Mouse (Mus musculus) G1E (cell line): Measurements from ENCODE around the gene Pex10. TPM values are rescaled to one million over a fixed set of nuclear protein-coding genes. Genes with fewer than 3 reads are reported as not detected.
A peak's percentile ranks its signal among the peaks of the same experiment; 100 is the strongest.

Source experiments
- ATAC-seq: 2 replicates; pipeline ENCODE4 v1.8.0; 2016; ENCODE audit warnings: mild to moderate bottlenecking; ENCODE audit not compliant: insufficient number of reproducible peaks, poor library complexity, low FRiP score, severe bottlenecking; ENCODE audit errors: extremely low read depth
- DNase-seq: peaks from one replicate; pipeline ENCODE4 v3.0.0; 2012; ENCODE audit warnings: low spot score
- H3K27me3 ChIP-seq: 2 replicates; pipeline ENCODE4 v1.6.1; 2012; ENCODE audit warnings: mild to moderate bottlenecking, low read length, inconsistent platforms; ENCODE audit not compliant: insufficient read depth
- H3K36me3 ChIP-seq: replicated peaks from 2 replicates; pipeline ENCODE3; 2012; ENCODE audit warnings: mild to moderate bottlenecking, inconsistent platforms
- H3K4me1 ChIP-seq: 2 replicates; pipeline ENCODE4 v1.6.1; 2012; ENCODE audit warnings: low read depth, low read length, inconsistent platforms, mixed read lengths; ENCODE audit not compliant: insufficient read depth
- H3K4me3 ChIP-seq: 2 replicates; pipeline ENCODE4 v1.5.1; 2012; ENCODE audit warnings: low read depth, mild to moderate bottlenecking, inconsistent platforms, low read length, moderate library complexity, mixed read lengths
- H3K9me3 ChIP-seq: replicated peaks from 2 replicates; pipeline ENCODE4 v1.6.1; 2012; ENCODE audit warnings: inconsistent platforms
- CTCF ChIP-seq: IDR thresholded peaks from 2 replicates; pipeline ENCODE4 v1.5.1; 2012; ENCODE audit warnings: low read depth, low read length, inconsistent platforms, mixed read lengths
- GATA1 ChIP-seq: IDR thresholded peaks from 2 replicates; pipeline ENCODE4 v1.6.1; 2012; ENCODE audit warnings: borderline replicate concordance, low read length, inconsistent platforms, mixed read lengths
- GATA2 ChIP-seq: IDR thresholded peaks from 2 replicates; pipeline ENCODE4 v1.6.1; 2012; ENCODE audit warnings: low read depth, low read length, inconsistent platforms, borderline replicate concordance
- POLR2AphosphoS5 ChIP-seq: IDR thresholded peaks from 2 replicates; pipeline ENCODE4 v1.6.1; 2012; ENCODE audit warnings: low read depth, low read length, inconsistent platforms; ENCODE audit not compliant: insufficient replicate concordance
- TAL1 ChIP-seq: conservative IDR thresholded peaks from 2 replicates; pipeline ENCODE4 v1.6.1; 2012; ENCODE audit warnings: low read depth, low read length, inconsistent platforms, mixed read lengths
- polyA plus RNA-seq: library from polyadenylated mRNA; stranded (reverse); fragments of >175 nt; gene quantifications from 2 replicates; pipeline ENCODE4 v1.2.3, GENCODE M21; 2012
- total RNA-seq, 2 experiments: library from RNA; stranded (forward) in 1 of 2; stranded (reverse) in 1 of 2; fragments of 200-1000 nt in 1 of 2; fragments of >200 nt in 1 of 2; fragmentation: Nextera tagmentation in 1 of 2; gene quantifications; 2 replicates each; pipeline ENCODE4 v1.2.3; 2014 to 2017

Pex10 gene
- total and polyA plus RNA-seq, 3 experiments, result 15.9 to 30.3 (median 23.4) TPM

DNA sequence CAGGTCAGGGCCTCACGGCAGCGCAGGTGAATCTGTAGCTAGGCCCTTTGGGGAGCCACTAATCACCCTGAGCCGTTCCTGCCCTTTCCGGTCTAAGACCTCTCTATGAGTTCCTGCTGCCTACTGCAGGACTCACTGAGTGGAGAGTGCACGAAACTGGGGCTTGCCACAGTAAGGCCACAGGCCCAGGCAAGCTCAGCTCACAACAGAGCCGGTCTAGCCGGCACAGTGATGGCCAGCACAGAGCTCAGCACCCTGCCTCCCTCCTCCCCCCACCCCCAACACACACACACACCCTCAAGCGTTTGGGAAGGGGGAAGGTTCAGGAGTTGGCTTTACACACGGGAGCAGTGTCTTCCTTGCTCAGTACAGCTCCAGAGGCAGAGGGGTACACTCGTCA, 8.5 kb upstream of the Pex10 start:
- TF ChIP-seq GATA2 (no peak), CTCF (no peak), GATA1 (no peak), POLR2AphosphoS5 (no peak), TAL1 (no peak)
- no peak overlapping the region for H3K4me3 ChIP-seq
- peaks cover 19% of the 10 kb centered on the region for H3K4me1 ChIP-seq
- no peaks in the 10 kb centered on the region for H3K36me3 ChIP-seq
- H3K9me3 ChIP-seq, result no peaks in the 10 kb centered on the region
- DNase-seq (no peak), ATAC-seq (no peak)
- peaks cover 69% of the 10 kb centered on the region for H3K27me3 ChIP-seq

DNA sequence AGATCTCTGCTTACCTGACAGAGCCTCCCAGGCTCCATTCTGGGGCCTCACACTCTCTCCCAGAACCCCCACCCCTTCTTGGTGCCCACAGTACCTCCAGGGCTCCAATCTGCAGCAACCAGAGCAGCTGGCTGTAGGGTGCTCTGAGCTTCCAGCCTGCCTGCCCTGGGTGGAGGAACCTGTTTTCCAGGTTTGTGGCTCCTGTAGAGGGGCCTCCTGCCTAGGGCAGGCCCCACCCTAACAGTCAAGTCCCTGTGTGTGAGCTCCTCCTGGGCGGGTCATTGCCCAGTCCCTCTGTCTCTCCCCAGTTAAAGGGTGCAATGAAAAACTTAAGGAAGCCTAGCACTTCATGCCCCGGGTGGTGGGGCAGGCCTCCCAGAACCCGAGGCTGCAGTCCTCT, 2.9 kb upstream of the Pex10 start:
- ATAC-seq, result no peak
- Histone ChIP-seq H3K4me3 (peak overlapping the region; percentile 22; the same call in 1 of the 2 replicates), H3K4me1 (peaks cover 46% of the 10 kb centered on the region), H3K36me3 (peaks cover 13% of the 10 kb centered on the region), H3K27me3 (peaks cover 30% of the 10 kb centered on the region), H3K9me3 (no peaks in the 10 kb centered on the region)
- DNase-seq, result no peak
- TF ChIP-seq GATA1, result no peak
- TF ChIP-seq TAL1, result no peak
- TF ChIP-seq GATA2, result no peak
- no peak for TF ChIP-seq CTCF
- TF ChIP-seq POLR2AphosphoS5, result no peak

DNA sequence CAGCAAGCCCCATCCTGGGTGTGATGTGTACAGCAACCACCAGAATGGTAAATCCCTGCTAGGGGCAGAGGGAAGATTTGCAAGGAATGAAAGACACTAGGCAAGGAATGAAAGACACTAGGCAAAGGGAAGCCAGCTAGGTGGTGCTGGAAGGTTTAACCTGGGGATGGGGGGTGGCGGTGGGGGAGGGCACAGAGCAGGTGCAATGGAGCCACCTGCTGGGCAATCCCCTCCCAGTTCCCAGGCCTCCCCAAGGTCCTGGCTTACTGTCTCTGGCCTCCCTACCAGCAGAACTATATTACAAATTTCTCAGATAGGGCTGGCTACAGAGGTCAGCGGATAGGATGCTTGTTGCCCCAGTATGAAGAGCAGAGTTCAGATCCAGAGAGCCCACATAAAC, 2.3 kb upstream of the Pex10 start:
- Histone ChIP-seq H3K4me1 (peaks cover 52% of the 10 kb centered on the region), H3K36me3 (peaks cover 18% of the 10 kb centered on the region), H3K9me3 (no peaks in the 10 kb centered on the region), H3K4me3 (no peak overlapping the region), H3K27me3 (peaks cover 28% of the 10 kb centered on the region)
- DNase-seq (no peak), ATAC-seq (no peak)
- no peak for TF ChIP-seq POLR2AphosphoS5

DNA sequence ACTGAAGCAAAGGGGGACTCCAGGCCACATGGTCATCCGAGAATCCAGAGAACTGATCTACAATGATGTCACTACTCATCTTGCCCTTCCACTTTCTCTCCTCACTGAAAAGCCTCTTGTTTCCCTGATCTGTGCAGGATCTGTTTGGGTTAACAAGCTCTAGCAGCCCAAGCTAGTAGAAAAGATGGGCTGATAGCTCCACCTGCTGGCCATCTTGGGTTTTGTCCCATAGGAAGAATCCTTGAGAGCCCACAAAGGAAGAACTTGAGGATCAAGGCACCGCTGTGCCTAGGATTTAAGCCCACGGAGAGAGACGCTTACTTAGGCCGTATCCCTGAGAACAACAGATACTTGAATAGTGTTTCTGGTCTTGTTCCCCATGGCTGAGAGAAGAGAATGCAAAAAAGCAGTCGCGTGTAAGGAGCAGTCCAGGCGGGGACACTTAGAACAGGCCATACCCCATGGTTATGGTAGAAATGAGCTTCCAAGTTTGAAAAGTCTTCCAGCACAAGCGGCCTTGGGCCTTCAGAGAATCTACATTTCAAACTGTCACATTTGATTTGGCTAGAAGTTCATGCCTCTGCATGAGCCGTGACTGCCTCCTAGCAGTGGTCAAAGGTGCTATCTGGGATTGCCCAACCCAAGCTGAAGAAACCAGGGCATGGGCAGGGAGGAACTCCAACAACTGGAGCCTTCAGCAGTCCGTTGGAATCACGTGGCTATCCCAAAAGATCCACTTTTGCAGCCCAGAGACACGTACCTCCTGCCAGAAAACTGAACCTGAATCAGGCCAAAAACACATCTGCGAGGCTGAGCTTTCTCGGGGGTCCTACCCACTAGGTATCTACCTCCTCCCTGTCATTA, 614 bp upstream of the Pex10 start:
- Histone ChIP-seq H3K4me3 (peak overlapping the region; percentile 77), H3K9me3 (no peaks in the 10 kb centered on the region), H3K36me3 (peaks cover 36% of the 10 kb centered on the region), H3K4me1 (peaks cover 69% of the 10 kb centered on the region), H3K27me3 (peaks cover 19% of the 10 kb centered on the region)
- TF ChIP-seq TAL1 (no peak), POLR2AphosphoS5 (no peak), GATA1 (no peak), CTCF (peak; percentile 82), GATA2 (no peak)
- ATAC-seq, result peak; percentile 18
- peak; percentile 84 for DNase-seq

DNA sequence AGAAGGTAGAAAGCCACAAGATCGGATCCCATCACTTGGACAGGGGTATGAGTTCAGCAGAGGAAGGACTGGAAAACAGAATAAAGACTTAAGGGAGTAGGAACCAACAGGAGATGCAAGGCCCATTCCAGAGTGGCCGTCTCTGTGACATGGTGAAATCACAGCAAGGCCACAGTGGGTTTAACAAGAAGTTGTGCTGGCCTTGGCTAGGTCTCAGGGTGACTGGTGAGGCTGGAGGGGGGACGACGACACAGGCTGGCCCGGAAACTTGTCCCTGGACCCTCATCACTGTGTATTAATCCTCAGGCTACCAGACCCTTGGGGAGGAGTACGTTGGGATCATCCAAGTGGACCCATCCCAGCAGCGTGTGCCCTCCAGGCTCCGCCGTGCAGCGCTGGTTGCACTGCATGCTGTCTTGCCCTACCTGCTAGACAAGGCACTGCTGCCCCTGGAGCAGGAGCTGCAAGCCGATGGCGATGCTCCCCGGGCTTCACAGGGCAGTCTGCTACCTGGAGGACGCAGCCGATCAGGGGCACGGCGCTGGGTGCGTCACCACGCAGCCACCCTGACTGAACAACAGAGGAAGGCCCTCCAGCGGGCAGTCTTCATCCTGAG, 1.6 kb downstream of the Pex10 start:
- H3K4me1 ChIP-seq, result peaks cover 78% of the 10 kb centered on the region
- H3K4me3 ChIP-seq, result peak overlapping the region; percentile 77

DNA sequence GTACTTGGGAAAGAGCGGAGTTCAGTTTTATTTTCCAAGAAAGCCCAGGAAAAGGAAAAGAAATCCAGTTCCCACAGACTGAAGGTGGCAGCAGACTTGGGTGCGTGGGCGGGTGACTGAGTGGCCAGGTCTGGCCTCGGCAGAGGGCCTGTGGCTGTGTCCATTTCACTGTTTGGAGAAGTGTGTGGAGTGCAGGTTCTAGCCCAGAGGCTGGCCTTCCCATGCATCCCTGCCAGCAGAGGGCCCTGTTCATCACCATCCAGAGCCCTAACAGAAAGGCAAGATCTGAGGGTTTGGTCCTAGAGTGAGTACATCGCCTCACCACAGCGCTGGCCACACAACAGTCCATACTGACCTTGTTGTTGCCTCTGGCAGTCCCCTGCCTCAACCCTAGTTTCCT, 2.4 kb downstream of the Pex10 start:
- DNase-seq (no peak), ATAC-seq (no peak)
- TF ChIP-seq CTCF, result 0 out of 2 replicates have a peak, but pooled peaks have one; percentile 25
- no peak for TF ChIP-seq GATA2
- Histone ChIP-seq H3K9me3 (no peaks in the 10 kb centered on the region), H3K27me3 (no peaks in the 10 kb centered on the region), H3K36me3 (peaks cover 65% of the 10 kb centered on the region), H3K4me3 (peak overlapping the region; percentile 14; the same call in 1 of the 2 replicates), H3K4me1 (peaks cover 74% of the 10 kb centered on the region)

More for the DNA sequence above, 1.6 kb downstream of the Pex10 start:
- TF ChIP-seq CTCF, result no peak
- peaks cover 58% of the 10 kb centered on the region for H3K36me3 ChIP-seq
- ATAC-seq, result no peak
- no peaks in the 10 kb centered on the region for H3K9me3 ChIP-seq
- H3K27me3 ChIP-seq, result no peaks in the 10 kb centered on the region
- DNase-seq, result no peak

DNA sequence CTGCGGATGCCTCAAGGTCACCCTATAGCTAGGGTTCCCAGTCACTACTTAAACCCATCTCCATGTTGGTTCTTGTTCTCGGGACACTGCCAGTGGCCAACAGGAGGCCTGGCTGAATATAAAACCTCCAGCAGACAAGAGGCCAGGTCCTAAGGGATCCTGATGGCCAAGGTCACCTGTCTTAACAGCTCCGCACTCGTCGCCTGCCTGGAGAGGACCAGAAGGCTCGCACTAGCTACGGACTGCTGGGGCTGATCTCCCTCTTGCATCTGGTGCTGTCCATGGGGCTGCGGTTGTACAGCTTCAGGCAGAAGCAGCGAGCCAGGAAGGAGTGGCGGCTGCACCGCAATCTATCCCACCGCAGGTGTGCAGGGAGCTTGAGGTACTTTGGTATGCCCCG, 3.4 kb downstream of the Pex10 start:
- peaks cover 75% of the 10 kb centered on the region for H3K36me3 ChIP-seq

More for the DNA sequence above, 3.4 kb downstream of the Pex10 start:
- Histone ChIP-seq H3K27me3 (no peaks in the 10 kb centered on the region), H3K4me1 (peaks cover 71% of the 10 kb centered on the region), H3K4me3 (no peak overlapping the region), H3K9me3 (no peaks in the 10 kb centered on the region)
- no peak for DNase-seq
- TF ChIP-seq GATA2 (no peak), GATA1 (no peak), CTCF (no peak), TAL1 (no peak), POLR2AphosphoS5 (no peak; the same call in 1 of the 2 replicates)
- ATAC-seq, result no peak
